Mouse (Mus musculus) kidney, postnatal 0 days (tissue): ENCODE results near the gene Bdkrb2. TPM values are rescaled to one million over a fixed set of nuclear protein-coding genes. Genes with fewer than 3 reads are reported as not detected.

Source experiments
- ATAC-seq: fragments of 200-750 bp; cut with Nextera tagmentation; replicated peaks from 2 replicates; pipeline ENCODE4 v1.8.0; 2017; ENCODE audit warnings: low read depth, moderate number of reproducible peaks, moderate TSS enrichment, moderate library complexity; ENCODE audit not compliant: low FRiP score
- DNase-seq: peaks from one replicate; pipeline ENCODE4 v3.0.0-alpha.2; 2016; ENCODE audit warnings: low spot score
- H3K27ac ChIP-seq: fragments of 300-500 bp; sonication (generic); 2 replicates; pipeline ENCODE4 v1.5.1; 2014; ENCODE audit warnings: mild to moderate bottlenecking
- H3K27me3 ChIP-seq: fragments of 300-500 bp; sonication (generic); 2 replicates; pipeline ENCODE4 v1.6.1; 2014; ENCODE audit warnings: low read length, mixed read lengths; ENCODE audit not compliant: insufficient read depth
- H3K36me3 ChIP-seq: fragments of 300-500 bp; sonication (generic); 2 replicates; pipeline ENCODE4 v1.6.1; 2014; ENCODE audit warnings: low read length, mixed read lengths; ENCODE audit not compliant: insufficient read depth
- H3K4me1 ChIP-seq: fragments of 300-500 bp; sonication (generic); replicated peaks from 2 replicates; pipeline ENCODE4 v1.6.1; 2014; ENCODE audit warnings: antibody characterized with exemption, low read length, mixed read lengths; ENCODE audit not compliant: insufficient read depth
- H3K4me2 ChIP-seq: fragments of 300-500 bp; sonication (generic); 2 replicates; pipeline ENCODE4 v1.6.1; 2014; ENCODE audit warnings: mild to moderate bottlenecking, low read length, moderate library complexity, mixed read lengths
- H3K4me3 ChIP-seq: fragments of 300-500 bp; sonication (generic); replicated peaks from 2 replicates; pipeline ENCODE4 v1.5.1; 2014; ENCODE audit warnings: low read depth, low read length
- H3K9ac ChIP-seq: fragments of 300-500 bp; sonication (generic); 2 replicates; pipeline ENCODE4 v1.6.1; 2014; ENCODE audit warnings: low read depth, low read length
- H3K9me3 ChIP-seq: fragments of 300-500 bp; sonication (generic); replicated peaks from 2 replicates; pipeline ENCODE4 v1.6.1; 2016; ENCODE audit warnings: low read length, inconsistent platforms, mixed read lengths
- CTCF ChIP-seq: IDR thresholded peaks from 2 replicates; pipeline ENCODE4 v1.5.1; 2016; ENCODE audit warnings: antibody characterized with exemption, low read depth, mild to moderate bottlenecking, moderate library complexity
- WGBS: fragments of 180-500 bp; shearing (Covaris S2); extraction: QIAGEN DNeasy Blood & Tissue Kit; methylation state at CpG from one replicate; pipeline ENCODE4 v1.1.7; 2014; 5-methylcytosine and 5-hydroxymethylcytosine counted together
- polyA plus RNA-seq: library from polyadenylated mRNA; unstranded; fragments of >200 nt; fragmentation: Nextera tagmentation; extraction: Ambion mirVana; gene quantifications from 2 replicates; pipeline ENCODE4 v1.2.1, GENCODE M21; 2015

The Bdkrb2 gene
- polyA plus RNA-seq, 1 experiment from 2014 or later, result 1.1 TPM

GRCm38 (mm10) chr12:105605212-105605611, 42.2 kb downstream of the Bdkrb2 start:
- Histone ChIP-seq H3K36me3 (no peaks in the 10 kb centered on the region), H3K27ac (no peak overlapping the region), H3K9me3 (no peaks in the 10 kb centered on the region), H3K9ac (no peak overlapping the region), H3K27me3 (no peaks in the 10 kb centered on the region), H3K4me3 (no peak overlapping the region), H3K4me1 (no peaks in the 10 kb centered on the region), H3K4me2 (no peak overlapping the region)
- DNase-seq, result no peak
- no peak for ATAC-seq
- 68% methylated on average over 8 of the region's 8 CpGs for WGBS
- no peak for TF ChIP-seq CTCF

- no peaks in the 10 kb centered on the region for H3K36me3 ChIP-seq
- H3K9me3 ChIP-seq, result no peaks in the 10 kb centered on the region
- no peak for ATAC-seq
- no peaks in the 10 kb centered on the region for H3K27me3 ChIP-seq
- no peaks in the 10 kb centered on the region for H3K4me1 ChIP-seq
- WGBS, result 74% methylated on average over 4 of the region's 4 CpGs
- no peak overlapping the region for H3K4me2 ChIP-seq
- no peak overlapping the region for H3K27ac ChIP-seq
- H3K4me3 ChIP-seq, result no peak overlapping the region
- no peak overlapping the region for H3K9ac ChIP-seq
- TF ChIP-seq CTCF, result no peak
- DNase-seq, result no peak
Measured at GRCm38 (mm10) chr12:105606881-105607280, 43.9 kb downstream of the Bdkrb2 start.

- ATAC-seq, result no peak
- Histone ChIP-seq H3K9ac (no peak overlapping the region), H3K27ac (no peak overlapping the region), H3K36me3 (peaks cover 7% of the 10 kb centered on the region; the same call in 1 of the 2 replicates), H3K9me3 (no peaks in the 10 kb centered on the region), H3K4me3 (no peak overlapping the region), H3K27me3 (no peaks in the 10 kb centered on the region), H3K4me2 (no peak overlapping the region), H3K4me1 (no peaks in the 10 kb centered on the region)
- WGBS, result 90% methylated on average over 2 of the region's 2 CpGs
- no peak for DNase-seq
- TF ChIP-seq CTCF, result no peak
Measured at GRCm38 (mm10) chr12:105611045-105611444, 48.0 kb downstream of the Bdkrb2 start.

DNA sequence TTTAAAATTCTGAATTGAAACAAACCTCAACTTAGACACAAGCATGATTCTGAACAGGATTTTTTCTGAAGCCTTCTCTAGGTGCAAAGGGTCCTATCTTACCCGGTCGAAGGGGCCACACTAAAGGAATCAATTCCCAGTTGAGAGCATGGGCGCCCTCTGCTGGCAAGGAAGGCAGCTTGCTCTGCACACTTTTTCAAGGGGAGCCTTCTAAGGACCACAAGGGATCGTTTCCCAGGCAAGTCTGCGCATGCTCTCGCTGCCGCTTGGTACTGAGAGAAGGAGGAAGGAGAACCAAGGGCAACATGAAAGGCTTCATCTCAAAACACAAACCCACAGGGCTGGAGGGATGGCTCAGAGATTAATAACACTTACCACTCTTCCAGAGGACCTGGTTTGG, 48.7 kb downstream of the Bdkrb2 start:
- DNase-seq, result peak; percentile 88
- H3K4me2 ChIP-seq, result no peak overlapping the region
- no peaks in the 10 kb centered on the region for H3K9me3 ChIP-seq
- H3K27me3 ChIP-seq, result no peaks in the 10 kb centered on the region
- ATAC-seq, result 0 out of 2 replicates have a peak, but pooled peaks have one; percentile 26
- no peak overlapping the region for H3K27ac ChIP-seq
- H3K36me3 ChIP-seq, result peaks cover 14% of the 10 kb centered on the region; the same call in 1 of the 2 replicates
- no peaks in the 10 kb centered on the region for H3K4me1 ChIP-seq
- H3K9ac ChIP-seq, result no peak overlapping the region
- TF ChIP-seq CTCF, result peak; percentile 92
- WGBS, result 14% methylated on average over 7 of the region's 7 CpGs
- H3K4me3 ChIP-seq, result no peak overlapping the region

GRCm38 (mm10) chr12:105613559-105613958, 50.5 kb downstream of the Bdkrb2 start:
- ATAC-seq (no peak), DNase-seq (no peak)
- 85% methylated on average over 10 of the region's 10 CpGs for WGBS
- H3K4me3 ChIP-seq, result no peak overlapping the region
- no peak for TF ChIP-seq CTCF
- no peaks in the 10 kb centered on the region for H3K9me3 ChIP-seq
- no peaks in the 10 kb centered on the region for H3K27me3 ChIP-seq
- no peak overlapping the region for H3K27ac ChIP-seq
- H3K36me3 ChIP-seq, result peaks cover 31% of the 10 kb centered on the region
- no peak overlapping the region for H3K9ac ChIP-seq
- H3K4me1 ChIP-seq, result no peaks in the 10 kb centered on the region
- H3K4me2 ChIP-seq, result no peak overlapping the region

GRCm38 (mm10) chr12:105622048-105622447, 59.0 kb downstream of the Bdkrb2 start:
- Histone ChIP-seq H3K4me1 (no peaks in the 10 kb centered on the region), H3K9ac (no peak overlapping the region), H3K36me3 (peaks cover 63% of the 10 kb centered on the region), H3K4me3 (no peak overlapping the region), H3K27me3 (no peaks in the 10 kb centered on the region), H3K9me3 (no peaks in the 10 kb centered on the region), H3K27ac (no peak overlapping the region), H3K4me2 (no peak overlapping the region)
- ATAC-seq (no peak), DNase-seq (no peak)
- WGBS, result 96% methylated on average over 7 of the region's 7 CpGs
- no peak for TF ChIP-seq CTCF

GRCm38 (mm10) chr12:105622981-105623539, 60.0 kb downstream of the Bdkrb2 start:
- Histone ChIP-seq H3K4me1 (no peaks in the 10 kb centered on the region), H3K9me3 (no peaks in the 10 kb centered on the region), H3K27ac (no peak overlapping the region), H3K4me3 (no peak overlapping the region), H3K36me3 (peaks cover 62% of the 10 kb centered on the region), H3K4me2 (no peak overlapping the region), H3K9ac (no peak overlapping the region), H3K27me3 (no peaks in the 10 kb centered on the region)
- ATAC-seq, result 0 out of 2 replicates have a peak, but pooled peaks have one; percentile 40
- 58% methylated on average over 12 of the region's 12 CpGs for WGBS
- no peak for TF ChIP-seq CTCF
- DNase-seq, result no peak
